Mouse (Mus musculus): ENCODE measurements around the gene Zbtb22. TPM values are rescaled to one million over a fixed set of nuclear protein-coding genes. Genes with fewer than 3 reads are reported as not detected.

The Zbtb22 gene
- polyA plus RNA-seq, 1 experiment from 2014 or later: 20.6 TPM

GRCm38 (mm10) chr17:33965082-33965845 lies 49.6 kb downstream of the Zbtb22 start:
- H3K36me3 ChIP-seq: peaks cover 38% of the 10 kb centered on the region
- H3K9me3 ChIP-seq: no peaks in the 10 kb centered on the region
- no peak overlapping the region for H3K4me2 ChIP-seq
- H3K27ac ChIP-seq: no peak overlapping the region
- no peaks in the 10 kb centered on the region for H3K27me3 ChIP-seq
- no peak for ATAC-seq (ENCODE audit: borderline replicate concordance, extremely low read depth, low FRiP score, low TSS enrichment)
- no peaks in the 10 kb centered on the region for H3K4me1 ChIP-seq
- no peak overlapping the region for H3K9ac ChIP-seq
- no peak overlapping the region for H3K4me3 ChIP-seq
- 88% methylated on average over 17 of the region's 17 CpGs for WGBS

- no peaks in the 10 kb centered on the region for H3K9me3 ChIP-seq
- H3K4me2 ChIP-seq: no peak overlapping the region
- no peak; the same call in 1 of the 2 replicates for ATAC-seq (ENCODE audit: borderline replicate concordance, extremely low read depth, low FRiP score, low TSS enrichment)
- no peaks in the 10 kb centered on the region for H3K27me3 ChIP-seq
- H3K4me1 ChIP-seq: no peaks in the 10 kb centered on the region
- H3K36me3 ChIP-seq: peaks cover 34% of the 10 kb centered on the region
- no peak overlapping the region for H3K27ac ChIP-seq
- no peak overlapping the region for H3K9ac ChIP-seq
- 73% methylated on average over 16 of the region's 16 CpGs for WGBS
- no peak overlapping the region for H3K4me3 ChIP-seq
Observed at GRCm38 (mm10) chr17:33965846-33966550, 50.3 kb downstream of the Zbtb22 start.

GRCm38 (mm10) chr17:33968489-33968888 lies 52.8 kb downstream of the Zbtb22 start:
- WGBS: 2% methylated on average over 9 of the region's 9 CpGs
- Histone ChIP-seq H3K4me2 (no peak overlapping the region), H3K4me3 (no peak overlapping the region), H3K9me3 (no peaks in the 10 kb centered on the region), H3K36me3 (peaks cover 12% of the 10 kb centered on the region), H3K9ac (no peak overlapping the region), H3K4me1 (no peaks in the 10 kb centered on the region), H3K27ac (no peak overlapping the region), H3K27me3 (no peaks in the 10 kb centered on the region; the same call in 1 of the 2 replicates)
- ATAC-seq (ENCODE audit: borderline replicate concordance, extremely low read depth, low FRiP score, low TSS enrichment): peak; percentile 63

Small RNAs within 50 kb of the gene (microRNA-seq; reads per million reads assigned to microRNA genes)
- gene Gm27740: not detected

Other genes starting within 250 kb of the Zbtb22 start
- gene Hnrnpm, start 229.0 kb upstream of the Zbtb22 start, polyA plus RNA-seq (2015; fragmentation: Nextera tagmentation; extraction: Ambion mirVana): 325 and 344 TPM in 2 replicates
- 58.8 and 60.7 TPM in 2 replicates for gene March2, start 197.2 kb upstream of the Zbtb22 start, polyA plus RNA-seq (2015; fragmentation: Nextera tagmentation; extraction: Ambion mirVana)
- 281 and 306 TPM in 2 replicates for gene Rab11b, start 155.4 kb upstream of the Zbtb22 start, polyA plus RNA-seq (2015; fragmentation: Nextera tagmentation; extraction: Ambion mirVana)
- 43.7 and 47.0 TPM in 2 replicates for gene Angptl4, start 134.1 kb upstream of the Zbtb22 start, polyA plus RNA-seq (2015; fragmentation: Nextera tagmentation; extraction: Ambion mirVana)
- 68.0 and 77.8 TPM in 2 replicates for gene Kank3, start 105.4 kb upstream of the Zbtb22 start, polyA plus RNA-seq (2015; fragmentation: Nextera tagmentation; extraction: Ambion mirVana)
- gene Rps28, start 91.3 kb upstream of the Zbtb22 start, polyA plus RNA-seq (2015; fragmentation: Nextera tagmentation; extraction: Ambion mirVana): 885 and 959 TPM in 2 replicates
- gene Ndufa7, start 91.3 kb upstream of the Zbtb22 start, polyA plus RNA-seq (2015; fragmentation: Nextera tagmentation; extraction: Ambion mirVana): 425 and 461 TPM in 2 replicates
- gene Cd320, start 72.8 kb upstream of the Zbtb22 start, polyA plus RNA-seq (2015; fragmentation: Nextera tagmentation; extraction: Ambion mirVana): 69.4 and 74.0 TPM in 2 replicates
- not detected in 2 replicates for gene Gm7029, start 42.1 kb upstream of the Zbtb22 start, polyA plus RNA-seq (2015; fragmentation: Nextera tagmentation; extraction: Ambion mirVana)
- gene Kifc1, start 25.2 kb upstream of the Zbtb22 start, polyA plus RNA-seq (2015; fragmentation: Nextera tagmentation; extraction: Ambion mirVana): 10.1 and 10.6 TPM in 2 replicates
- gene Platr17, start 10.8 kb upstream of the Zbtb22 start, polyA plus RNA-seq (2015; fragmentation: Nextera tagmentation; extraction: Ambion mirVana): 0.28 and 0.31 TPM in 2 replicates
- gene Daxx, start 6.5 kb upstream of the Zbtb22 start, polyA plus RNA-seq (2015; fragmentation: Nextera tagmentation; extraction: Ambion mirVana): 50.8 and 54.6 TPM in 2 replicates
- gene Tapbp, start within 50 bp of the Zbtb22 start, polyA plus RNA-seq (2015; fragmentation: Nextera tagmentation; extraction: Ambion mirVana): 45.3 and 52.6 TPM in 2 replicates
- gene Rgl2, start 13.6 kb downstream of the Zbtb22 start, polyA plus RNA-seq (2015; fragmentation: Nextera tagmentation; extraction: Ambion mirVana): 47.7 and 57.8 TPM in 2 replicates
- gene Pfdn6, start 24.4 kb downstream of the Zbtb22 start, polyA plus RNA-seq (2015; fragmentation: Nextera tagmentation; extraction: Ambion mirVana): 137 and 153 TPM in 2 replicates
- 33.1 and 34.2 TPM in 2 replicates for gene Wdr46, start 24.8 kb downstream of the Zbtb22 start, polyA plus RNA-seq (2015; fragmentation: Nextera tagmentation; extraction: Ambion mirVana)
- 3.8 and 4.3 TPM in 2 replicates for gene B3galt4, start 35.6 kb downstream of the Zbtb22 start, polyA plus RNA-seq (2015; fragmentation: Nextera tagmentation; extraction: Ambion mirVana)
- 49.3 and 55.4 TPM in 2 replicates for gene Vps52, start 39.9 kb downstream of the Zbtb22 start, polyA plus RNA-seq (2015; fragmentation: Nextera tagmentation; extraction: Ambion mirVana)
- 1,650 and 1,822 TPM in 2 replicates for gene Rps18, start 40.1 kb downstream of the Zbtb22 start, polyA plus RNA-seq (2015; fragmentation: Nextera tagmentation; extraction: Ambion mirVana)
- 49.7 and 69.2 TPM in 2 replicates for gene H2-K1, start 84.4 kb downstream of the Zbtb22 start, polyA plus RNA-seq (2015; fragmentation: Nextera tagmentation; extraction: Ambion mirVana)
- gene Ring1, start 108.8 kb downstream of the Zbtb22 start, polyA plus RNA-seq (2015; fragmentation: Nextera tagmentation; extraction: Ambion mirVana): 20.9 and 23.2 TPM in 2 replicates
- gene H2-Ke6, start 112.2 kb downstream of the Zbtb22 start, polyA plus RNA-seq (2015; fragmentation: Nextera tagmentation; extraction: Ambion mirVana): 46.1 and 49.1 TPM in 2 replicates
- 192 and 205 TPM in 2 replicates for gene Slc39a7, start 115.8 kb downstream of the Zbtb22 start, polyA plus RNA-seq (2015; fragmentation: Nextera tagmentation; extraction: Ambion mirVana)
- gene Rxrb, start 115.9 kb downstream of the Zbtb22 start, polyA plus RNA-seq (2015; fragmentation: Nextera tagmentation; extraction: Ambion mirVana): 47.5 and 56.0 TPM in 2 replicates
- gene Col11a2, start 123.5 kb downstream of the Zbtb22 start, polyA plus RNA-seq (2015; fragmentation: Nextera tagmentation; extraction: Ambion mirVana): 4.1 and 5.0 TPM in 2 replicates
- 0.44 and 1.0 TPM in 2 replicates for gene H2-Oa, start 176.4 kb downstream of the Zbtb22 start, polyA plus RNA-seq (2015; fragmentation: Nextera tagmentation; extraction: Ambion mirVana)
- gene H2-DMa, start 203.6 kb downstream of the Zbtb22 start, polyA plus RNA-seq (2015; fragmentation: Nextera tagmentation; extraction: Ambion mirVana): 12.1 and 13.8 TPM in 2 replicates
- gene Brd2, start 206.7 kb downstream of the Zbtb22 start, polyA plus RNA-seq (2015; fragmentation: Nextera tagmentation; extraction: Ambion mirVana): 102 and 106 TPM in 2 replicates
- 1.8 and 1.9 TPM in 2 replicates for gene H2-DMb2, start 227.4 kb downstream of the Zbtb22 start, polyA plus RNA-seq (2015; fragmentation: Nextera tagmentation; extraction: Ambion mirVana)
- gene H2-DMb1, start 237.2 kb downstream of the Zbtb22 start, polyA plus RNA-seq (2015; fragmentation: Nextera tagmentation; extraction: Ambion mirVana): 2.0 and 3.2 TPM in 2 replicates

All from lung, embryonic 15.5 days (tissue).